Mouse (Mus musculus) stomach, postnatal 0 days (tissue): ENCODE measurements around the gene Aplp2.

Source experiments
- CTCF ChIP-seq: IDR thresholded peaks from 2 replicates; pipeline ENCODE4 v1.5.1; 2016; ENCODE audit warnings: antibody characterized with exemption, low read depth, mild to moderate bottlenecking, moderate library complexity
- EP300 ChIP-seq: optimal IDR thresholded peaks from 2 replicates; pipeline ENCODE3; 2016; ENCODE audit warnings: antibody characterized with exemption

- TF ChIP-seq CTCF (no peak), EP300 (no peak)
Measured at GRCm38 (mm10) chr9:31129956-31130355, 81.7 kb downstream of the Aplp2 start.
